25 mouse cellular contexts compared by ENCODE assay signal in genomic region chr16:94834502-94834901, GRCm38 (mm10).
"Had no signal": no experiment of that assay in that cellular context is flagged by ENCODE, and none has a peak within 500 bp of the region (broad histone marks: within the 10 kb centered on the region; RNA-seq: fewer than 3 reads in every experiment).

No protein-coding gene starts in this region.

- ATAC-seq: hindbrain, postnatal 0 days; inflammation-experienced regulatory T-cells, adult 6 months; intestine, embryonic 15.5 days; intestine, postnatal 0 days; liver, embryonic 12.5 days had no signal

- H3K4me1 ChIP-seq: liver, embryonic 12.5 days had no signal

- DNase-seq: gastrocnemius, postnatal 14 days; gastrocnemius, postnatal 36 days; heart, adult 11 months; heart, adult 2 months; heart, postnatal 14 days; heart, postnatal 36 days; kidney, adult 18-20 months; kidney, adult 8-10 months; kidney, postnatal 10 days; kidney, postnatal 25 days; kidney, postnatal 4 days had no signal

- H3K9ac ChIP-seq: heart, embryonic 13.5 days; heart, embryonic 15.5 days; hindbrain, embryonic 13.5 days; hindbrain, embryonic 15.5 days; intestine, embryonic 15.5 days; limb, embryonic 15.5 days; liver, embryonic 12.5 days; liver, embryonic 14.5 days had no signal

- H3K4me2 ChIP-seq: heart, embryonic 11.5 days; heart, embryonic 13.5 days; heart, embryonic 15.5 days; hindbrain, embryonic 13.5 days; hindbrain, embryonic 15.5 days; intestine, embryonic 15.5 days; limb, embryonic 15.5 days; liver, embryonic 12.5 days had no signal

- H3K27me3 ChIP-seq: heart, embryonic 13.5 days; heart, embryonic 15.5 days; hindbrain, embryonic 13.5 days; hindbrain, embryonic 15.5 days; intestine, embryonic 15.5 days; liver, embryonic 12.5 days had no signal

- H3K27ac ChIP-seq: heart, adult 2 months; heart, embryonic 13.5 days; heart, embryonic 15.5 days; hindbrain, embryonic 13.5 days; hindbrain, embryonic 15.5 days; hindbrain, postnatal 0 days; intestine, embryonic 15.5 days; left cerebral cortex, adult 2 months; limb, embryonic 15.5 days; liver, embryonic 12.5 days; liver, embryonic 14.5 days had no signal

- H3K36me3 ChIP-seq: heart, embryonic 13.5 days; heart, embryonic 15.5 days; hindbrain, embryonic 13.5 days; hindbrain, embryonic 15.5 days; intestine, embryonic 15.5 days; limb, embryonic 15.5 days; liver, embryonic 12.5 days had no signal

- H3K4me3 ChIP-seq: heart, adult 2 months; heart, embryonic 13.5 days; heart, embryonic 15.5 days; hindbrain, embryonic 13.5 days; hindbrain, embryonic 15.5 days; intestine, embryonic 15.5 days; layer of hippocampus, adult 2 months; left cerebral cortex, adult 2 months; limb, embryonic 15.5 days; liver, embryonic 12.5 days had no signal

- H3K9me3 ChIP-seq: heart, embryonic 15.5 days; hindbrain, embryonic 15.5 days; intestine, embryonic 15.5 days; limb, embryonic 15.5 days; liver, embryonic 12.5 days had no signal
